ENCODE assay signal across 25 mouse cellular contexts in genomic region chr9:48775561-48775960, GRCm38 (mm10).
DNase-seq lines count a peak whose midpoint lies in the region; ATAC-seq and TF ChIP-seq lines count a peak whose summit lies in the region.
"Had no signal": no experiment of that assay in that cellular context is flagged by ENCODE, and none has a peak within 500 bp of the region (broad histone marks: within the 10 kb centered on the region; RNA-seq: fewer than 3 reads in every experiment).

No protein-coding gene starts in this region.

- ATAC-seq in erythroid progenitor cell, adult 5-6 weeks (replicated peaks; ENCODE audit: low FRiP score, poor library complexity, severe bottlenecking), result no peak
- ATAC-seq: forebrain, embryonic 13.5 days; hindbrain, postnatal 0 days; liver, postnatal 0 days; midbrain, embryonic 15.5 days had no signal

- DNase-seq in heart, adult 2 months, result peak in 1 of 2 experiments; percentile 45
- DNase-seq in heart, postnatal 10 days, result no peak
- peak; percentile 49 to 76 for DNase-seq in lung, adult 18-20 months
- DNase-seq in lung, postnatal 10 days, result no peak
- peak; percentile 69 for DNase-seq in lung, postnatal 25 days (ENCODE audit: low spot score)
- DNase-seq in Muller cell, postnatal 12 days (ENCODE audit: inconsistent ontology term), result no peak
- DNase-seq: adrenal gland, adult 2 months; cerebellum, adult 2 months; cerebellum, postnatal 36 days; kidney, adult 11 months; left cerebral cortex, postnatal 4 days; liver; liver, postnatal 0 days; right cerebral cortex, postnatal 14 days had no signal

- no peak for TF ChIP-seq CTCF in heart, adult 2 months (IDR thresholded peaks at IDR 0.05)
- no peak for TF ChIP-seq CTCF in cortical plate, adult 2 months (IDR thresholded peaks at IDR 0.05; ENCODE audit: extremely low read depth, insufficient read depth, low read length)

- H3K36me3 ChIP-seq in heart, adult 2 months (ENCODE audit: control insufficient read depth, insufficient read depth, low read length), result peaks cover 22% of the 10 kb centered on the region
- H3K36me3 ChIP-seq: embryonic facial prominence, embryonic 10.5 days; heart, embryonic 13.5 days; midbrain, embryonic 15.5 days; stomach, embryonic 15.5 days had no signal

- WGBS in heart, adult 2 months, result 43% methylated on average over 2 of the region's 2 CpGs

- H3K27ac ChIP-seq in heart, adult 2 months, result no peak overlapping the region
- H3K27ac ChIP-seq in cortical plate, adult 2 months (ENCODE audit: insufficient read depth, low read length), result peak overlapping the region; percentile 87
- H3K27ac ChIP-seq: embryonic facial prominence, embryonic 10.5 days; forebrain, embryonic 13.5 days; heart, embryonic 13.5 days; hindbrain, embryonic 10.5 days; hindbrain, postnatal 0 days; midbrain, embryonic 15.5 days; stomach, embryonic 15.5 days had no signal

- TF ChIP-seq POLR2A in heart, adult 2 months (IDR thresholded peaks at IDR 0.05; ENCODE audit: insufficient read depth, low read depth, low read length), result peak; percentile 25; the same call in 1 of the 2 replicates
- TF ChIP-seq POLR2A in cortical plate, adult 2 months (IDR thresholded peaks at IDR 0.05; ENCODE audit: extremely low read depth, insufficient read depth, low read length), result no peak

- no peak overlapping the region for H3K4me3 ChIP-seq in heart, adult 2 months
- H3K4me3 ChIP-seq in cortical plate, adult 2 months (ENCODE audit: insufficient read depth, low read length), result no peak overlapping the region
- H3K4me3 ChIP-seq: embryonic facial prominence, embryonic 10.5 days; forebrain, embryonic 13.5 days; heart, embryonic 13.5 days; hindbrain, embryonic 10.5 days; megakaryocyte, embryonic 14.5 days; midbrain, embryonic 15.5 days; myocyte; stomach, embryonic 15.5 days had no signal

- intact Hi-C loops in heart, adult 2 months (cut with DNase I), result no loop called here
- intact Hi-C loops in heart, postnatal 10 days (cut with DNase I), result no loop called here

- H3K4me1 ChIP-seq in heart, adult 2 months (ENCODE audit: control insufficient read depth, insufficient read depth, low read length), result peaks cover 12% of the 10 kb centered on the region
- H3K4me1 ChIP-seq in cortical plate, adult 2 months (ENCODE audit: control insufficient read depth, insufficient read depth, low read length), result peaks cover 9% of the 10 kb centered on the region
- H3K4me1 ChIP-seq: heart, embryonic 13.5 days; stomach, embryonic 15.5 days had no signal

- no peaks in the 10 kb centered on the region for H3K27me3 ChIP-seq in heart, adult 2 months (ENCODE audit: control insufficient read depth, insufficient read depth, low read length)
- H3K27me3 ChIP-seq: forebrain, embryonic 13.5 days; megakaryocyte, embryonic 14.5 days; midbrain, embryonic 15.5 days had no signal

- TF ChIP-seq EP300 in heart, adult 2 months (IDR thresholded peaks at IDR 0.05; ENCODE audit: insufficient read depth, low read depth, low read length), result peak; percentile 64; the same call in 1 of the 2 replicates

- no peak overlapping the region for H3K9ac ChIP-seq in heart, adult 2 months (ENCODE audit: low read depth, low read length)
- H3K9ac ChIP-seq: forebrain, embryonic 13.5 days; heart, embryonic 13.5 days; liver, postnatal 0 days; midbrain, embryonic 15.5 days; stomach, embryonic 15.5 days had no signal

- H3K79me2 ChIP-seq in heart, adult 2 months (replicated peaks; ENCODE audit: control insufficient read depth, insufficient read depth, low read length), result peaks cover 9% of the 10 kb centered on the region

Comparison
In these comparisons a context has a peak if more than half of its experiments do, and no peak if none do; other contexts are left out.
1. DNase-seq: peak in lung, adult 18-20 months (2 of 2) and lung, postnatal 25 days (single experiment); none in heart, postnatal 10 days (0 of 2), lung, postnatal 10 days (single experiment) and Muller cell, postnatal 12 days (single experiment).